Mouse (Mus musculus) c-Kit-positive CD71-positive TER-119-negative erythroid progenitor cells, embryonic 14.5 days (primary cell): ENCODE data around the gene Mdh1b.

ENCODE experiments used
- DNase-seq: peaks from one replicate; pipeline ENCODE4 v3.0.0-alpha.2; 2013; ENCODE audit warnings: low read depth

Mdh1b gene

DNA sequence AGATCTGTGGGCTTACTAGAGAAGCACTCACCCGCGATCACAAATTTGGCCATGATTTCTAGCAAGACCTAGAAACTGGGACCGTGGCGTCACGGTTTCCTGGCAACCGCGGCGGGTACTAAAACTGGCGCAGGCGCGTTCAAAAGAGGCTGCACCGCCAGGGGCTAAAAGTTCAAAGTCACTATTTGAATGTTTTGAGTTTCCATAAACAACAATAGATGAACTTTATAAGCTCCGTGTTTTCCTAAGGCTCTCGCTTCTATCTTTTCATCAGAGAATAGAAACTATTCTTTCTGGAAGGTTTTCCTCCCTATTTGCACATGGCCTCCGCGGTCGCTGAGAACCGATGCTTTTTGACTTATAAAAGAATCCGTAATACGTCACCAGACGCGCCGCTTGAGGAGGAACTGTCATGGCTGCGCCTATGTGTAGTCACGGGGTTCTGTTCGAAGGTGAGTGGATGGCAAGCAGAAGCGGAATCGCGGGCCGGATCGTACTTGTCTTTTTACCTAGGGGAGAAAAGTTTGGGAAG lies at the start of gene Mdh1b, which contains the start of gene Fastkd2:
TSS of gene Mdh1b (minus strand) at position 79 of the 532 bp plus-strand sequence.
TSS of gene Fastkd2 (plus strand) at position 375 of the 532 bp plus-strand sequence.
- peak; percentile 87 for DNase-seq

DNA sequence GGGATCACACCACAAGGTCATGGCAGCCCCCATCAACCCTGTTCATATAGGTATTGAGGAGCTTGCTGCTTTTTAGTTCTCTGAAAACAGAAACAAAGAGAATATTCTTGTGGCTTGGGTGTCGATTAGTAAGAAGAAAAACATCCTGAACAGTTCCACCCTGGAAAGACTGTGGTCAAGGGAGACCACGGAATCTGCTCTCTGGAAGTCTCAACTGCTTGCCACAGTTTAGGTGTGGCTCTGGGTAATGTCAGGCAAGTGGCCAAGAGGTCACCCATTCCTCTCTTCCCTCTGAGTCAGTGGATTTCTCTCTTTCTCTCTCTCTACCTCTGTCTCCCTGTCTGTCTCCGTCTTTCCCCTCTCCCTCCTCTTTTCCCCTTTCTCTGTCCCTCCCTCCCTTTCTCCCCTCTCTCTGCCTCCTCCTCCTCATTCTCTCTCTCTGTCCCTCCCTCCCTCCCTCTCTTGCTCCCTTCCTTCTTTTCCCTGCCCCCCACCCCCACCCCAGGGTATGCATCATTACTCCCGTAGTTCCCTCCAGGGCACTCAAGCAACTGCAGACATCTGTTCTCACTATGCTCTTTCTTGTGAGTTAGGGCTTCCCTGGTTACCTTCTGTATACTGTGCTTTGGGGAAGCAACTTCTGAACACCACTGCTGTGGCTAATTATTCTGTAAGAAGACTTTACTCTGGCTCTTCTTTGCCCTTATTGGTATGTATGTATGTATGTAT lies 46.9 kb upstream of the Mdh1b start:
- no peak for DNase-seq

DNA sequence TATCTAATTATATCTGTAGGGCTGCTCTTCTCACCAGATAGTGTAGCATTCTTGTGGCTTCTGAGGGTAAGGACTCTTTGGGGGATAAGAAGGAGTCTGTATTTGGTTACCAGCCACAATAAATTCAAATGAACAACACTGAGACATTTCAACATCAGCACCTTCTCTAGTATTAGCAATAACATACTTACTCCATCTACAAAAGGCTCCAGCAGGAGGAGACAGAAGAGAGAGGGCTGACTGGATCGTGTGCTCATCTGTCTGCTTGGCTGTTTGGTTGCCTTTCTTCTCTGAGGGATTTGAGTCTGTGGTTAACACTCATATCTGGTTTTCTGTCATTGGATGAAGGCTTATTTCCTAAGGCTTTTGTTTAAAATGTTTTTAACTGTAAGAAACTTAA lies 46.3 kb upstream of the Mdh1b start:
- no peak for DNase-seq

DNA sequence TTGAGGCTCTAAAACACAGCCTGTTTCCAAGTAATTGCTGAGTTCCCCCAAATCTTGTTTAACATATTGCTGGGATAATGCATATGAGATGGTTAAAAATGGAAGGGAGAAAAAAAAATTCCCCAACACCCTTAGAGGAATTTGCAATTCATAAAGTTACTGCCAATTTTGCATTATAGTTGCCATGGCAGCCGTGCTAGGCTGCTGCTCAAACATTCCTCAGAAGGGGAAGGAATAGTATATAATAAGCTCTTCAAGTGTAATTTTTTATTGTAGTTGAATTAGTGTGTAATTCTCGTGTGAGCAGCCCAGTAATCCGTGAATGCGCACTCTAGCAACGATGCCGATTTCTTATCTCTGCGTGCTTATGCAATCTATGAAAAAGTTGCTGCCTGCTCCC lies 40.2 kb upstream of the Mdh1b start:
- no peak for DNase-seq

DNA sequence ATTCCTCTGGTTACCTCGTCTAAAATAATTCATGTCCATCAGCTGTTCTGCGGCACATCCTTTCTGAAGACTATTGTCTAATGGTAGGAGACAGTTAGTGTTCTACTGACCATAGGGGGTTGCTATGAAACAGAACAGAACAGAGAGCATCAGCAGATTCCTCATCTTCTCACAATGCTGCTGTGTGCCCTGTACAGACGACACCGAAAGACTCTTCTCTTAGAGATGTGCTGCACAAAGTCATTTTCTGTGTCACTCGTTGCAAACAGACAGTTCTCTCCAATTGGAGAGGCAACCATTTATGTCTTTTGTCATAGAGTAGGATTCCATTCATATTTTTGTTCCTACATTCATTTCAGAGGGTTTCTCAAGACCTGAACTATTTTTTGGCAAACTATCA lies 39.0 kb upstream of the Mdh1b start, which contains the start of gene 4933402D24Rik:
TSS of gene 4933402D24Rik (minus strand) at position 101 of the 400 bp plus-strand sequence.
- no peak for DNase-seq

DNA sequence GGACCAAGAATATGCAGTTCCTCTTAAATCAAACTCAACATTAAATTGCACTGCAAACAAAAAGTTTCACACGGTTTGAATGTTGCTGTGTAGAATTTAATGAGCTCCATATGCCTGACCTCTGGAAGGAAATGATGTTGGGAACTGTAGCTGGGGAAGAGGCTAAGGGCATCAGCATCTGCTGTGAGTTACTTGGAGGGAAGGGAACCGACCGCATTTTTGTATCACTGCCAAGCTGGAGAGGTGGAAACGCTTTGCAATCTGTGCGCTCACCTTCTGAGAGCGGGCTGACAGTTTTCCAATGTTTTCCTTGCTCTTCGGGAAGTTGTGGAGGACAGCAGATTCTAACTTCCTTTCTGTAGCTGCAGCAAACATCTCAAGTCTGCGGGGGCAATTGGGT lies 38.0 kb upstream of the Mdh1b start:
- DNase-seq = no peak

DNA sequence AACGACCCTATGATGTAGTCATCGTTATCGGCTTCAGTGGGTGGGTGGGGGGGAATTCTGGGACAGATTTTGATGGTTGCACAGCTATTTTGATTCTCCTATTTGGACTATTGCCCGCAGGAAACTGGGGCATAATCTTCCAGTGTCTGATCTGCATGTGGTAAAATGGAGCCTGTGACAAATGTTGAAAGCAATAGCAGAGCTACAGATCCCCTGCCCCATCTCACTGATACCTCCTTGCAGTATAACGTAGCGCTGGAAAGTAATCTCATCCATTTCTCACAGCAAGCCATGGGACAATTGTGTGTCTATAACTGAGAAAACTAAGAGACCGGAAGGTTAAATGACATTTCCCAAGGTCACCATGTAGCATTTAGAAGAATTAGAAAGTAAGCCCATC lies 34.3 kb upstream of the Mdh1b start:
- DNase-seq = no peak

DNA sequence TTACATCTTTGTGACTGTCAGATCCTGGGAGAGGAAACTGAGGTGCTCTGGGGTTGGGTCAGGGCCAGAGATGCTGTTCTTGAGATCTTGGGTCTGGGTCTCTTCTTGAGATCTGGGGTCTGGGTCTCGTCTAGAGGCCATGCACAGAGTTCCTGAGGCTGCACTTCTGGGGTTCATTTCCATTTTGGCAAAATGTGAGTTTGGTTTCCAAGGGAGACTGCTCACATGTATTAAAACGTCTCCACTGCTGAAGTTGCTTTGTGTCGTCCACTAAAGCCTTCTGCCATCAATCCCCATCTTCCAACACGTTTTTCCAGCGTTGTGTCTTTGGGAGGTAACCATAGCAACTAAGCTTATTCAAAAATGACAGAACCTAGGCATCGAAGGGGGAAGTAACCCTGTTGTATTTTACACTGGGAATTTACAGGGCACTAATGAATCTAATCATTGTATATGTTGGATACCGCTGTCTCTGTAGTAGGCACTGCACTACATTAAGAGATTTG lies 33.8 kb upstream of the Mdh1b start:
- no peak for DNase-seq

DNA sequence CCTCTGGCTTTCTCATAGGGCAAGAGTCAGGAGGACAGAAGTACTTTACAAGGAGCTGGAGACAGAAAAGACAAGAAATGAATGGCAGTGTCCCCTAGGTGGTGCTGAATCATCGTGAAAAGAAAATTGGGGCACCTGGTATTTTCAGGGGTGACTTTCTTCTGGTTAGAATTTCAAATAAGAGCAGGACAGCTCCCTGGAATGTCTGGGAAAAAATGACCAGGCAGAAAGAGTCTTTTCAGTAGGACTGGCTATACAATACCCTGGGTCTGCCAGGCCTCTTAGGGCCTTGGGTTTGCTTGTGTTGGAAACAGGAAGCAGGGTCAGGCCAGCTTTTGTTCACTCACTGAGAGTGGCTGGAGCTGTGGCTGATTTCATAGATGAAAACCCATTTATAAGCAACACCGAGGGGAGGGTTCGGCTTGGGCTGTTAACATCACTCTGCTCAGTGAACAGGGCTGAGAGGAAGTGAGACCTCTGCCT lies 33.1 kb upstream of the Mdh1b start:
- no peak for DNase-seq

DNA sequence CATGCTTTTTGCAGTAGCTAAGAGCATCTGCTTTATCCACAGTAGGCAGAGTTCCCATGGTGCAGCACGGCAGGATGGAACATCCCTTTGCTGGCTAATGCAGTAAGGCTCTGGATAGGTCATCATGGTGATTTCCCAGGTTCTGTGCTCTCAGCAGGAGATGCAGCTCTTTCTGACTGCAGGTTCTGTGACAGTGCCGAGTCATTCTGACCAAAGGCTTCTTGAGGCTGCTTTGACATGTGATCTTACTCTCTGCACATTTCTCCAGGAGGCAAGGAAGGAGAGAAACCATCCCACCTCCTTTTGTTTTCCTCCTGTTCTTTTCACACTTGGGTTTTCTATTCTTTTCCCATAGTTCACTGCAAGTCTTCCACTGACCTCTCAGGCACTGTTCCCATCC lies 25.9 kb upstream of the Mdh1b start:
- DNase-seq = no peak

DNA sequence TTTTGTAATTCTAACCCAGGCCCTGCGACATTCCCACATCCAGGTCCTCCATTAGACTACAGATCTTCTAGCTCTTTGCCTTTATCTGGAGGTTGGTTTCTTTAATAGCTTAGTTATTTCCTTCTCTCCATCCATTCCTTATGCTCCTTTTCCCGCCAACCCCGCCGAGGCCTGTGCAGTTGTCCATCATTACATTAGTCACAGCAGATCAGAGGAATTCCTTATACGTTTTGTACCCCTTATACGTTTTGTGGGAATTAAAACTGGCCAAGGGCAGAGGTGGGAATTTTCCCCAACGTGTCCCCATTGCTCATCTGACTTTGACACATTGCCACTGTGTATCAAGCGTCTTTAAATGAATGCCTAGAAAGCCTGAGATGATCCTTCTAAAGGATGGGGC lies 322 bp downstream of the Mdh1b start:
- no peak for DNase-seq

DNA sequence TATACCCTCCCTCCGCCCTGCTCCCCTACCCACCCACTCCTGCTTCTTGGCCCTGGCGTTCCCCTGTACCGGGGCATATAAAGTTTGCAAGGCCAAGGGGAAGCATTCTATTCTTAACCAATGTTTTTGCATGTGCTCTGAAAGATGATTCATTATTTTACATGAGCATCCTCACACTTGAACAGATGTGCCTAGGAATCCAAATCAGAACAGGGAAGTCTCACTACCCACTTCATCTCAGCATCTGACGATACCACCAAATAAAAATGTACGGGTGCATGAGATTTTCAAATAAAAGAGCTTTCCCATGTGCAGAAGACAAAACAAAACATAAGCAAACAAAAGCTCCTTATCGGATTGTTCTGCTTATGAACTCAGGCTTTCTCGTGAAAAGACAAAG lies 10.0 kb downstream of the Mdh1b start:
- no peak for DNase-seq

DNA sequence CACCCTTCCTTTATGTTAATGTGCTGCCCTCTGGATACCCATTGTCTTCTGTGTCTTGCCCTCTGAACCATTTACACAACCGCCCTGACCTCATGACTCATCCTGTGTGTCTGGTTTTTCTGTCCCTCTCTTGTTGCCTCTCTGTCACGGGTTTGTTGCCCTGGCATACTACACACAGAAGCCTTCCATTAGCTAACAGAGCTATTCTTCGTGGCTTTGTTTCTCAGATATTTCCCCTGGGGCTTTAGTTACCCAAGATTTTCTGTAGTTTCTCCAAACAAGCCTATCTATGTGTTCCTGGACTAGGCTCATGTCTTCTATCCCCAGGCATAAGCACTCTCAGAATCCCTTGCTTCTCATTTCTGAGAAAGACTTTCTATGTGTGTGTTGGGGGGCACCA lies 21.2 kb downstream of the Mdh1b start:
- DNase-seq = no peak

DNA sequence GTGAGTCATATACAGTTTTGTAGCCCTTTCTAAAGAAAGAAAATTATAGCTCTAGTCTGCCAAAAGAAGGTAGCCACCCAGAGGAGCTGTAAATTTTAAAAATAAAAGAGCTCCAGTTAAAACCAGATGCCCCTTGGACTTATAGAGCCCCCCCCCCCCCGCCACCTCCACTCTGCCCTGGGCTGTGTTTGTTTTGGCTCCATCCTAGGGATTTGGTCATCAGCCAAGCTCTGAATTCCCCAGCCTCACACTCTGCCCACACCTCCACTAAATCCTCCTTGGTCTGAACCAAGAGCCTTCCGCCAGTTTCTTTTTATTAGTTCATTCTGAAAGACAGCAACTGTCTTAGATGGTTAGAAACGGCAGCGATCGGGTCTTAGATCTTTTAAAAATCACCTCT lies 24.4 kb downstream of the Mdh1b start:
- DNase-seq = no peak

DNA sequence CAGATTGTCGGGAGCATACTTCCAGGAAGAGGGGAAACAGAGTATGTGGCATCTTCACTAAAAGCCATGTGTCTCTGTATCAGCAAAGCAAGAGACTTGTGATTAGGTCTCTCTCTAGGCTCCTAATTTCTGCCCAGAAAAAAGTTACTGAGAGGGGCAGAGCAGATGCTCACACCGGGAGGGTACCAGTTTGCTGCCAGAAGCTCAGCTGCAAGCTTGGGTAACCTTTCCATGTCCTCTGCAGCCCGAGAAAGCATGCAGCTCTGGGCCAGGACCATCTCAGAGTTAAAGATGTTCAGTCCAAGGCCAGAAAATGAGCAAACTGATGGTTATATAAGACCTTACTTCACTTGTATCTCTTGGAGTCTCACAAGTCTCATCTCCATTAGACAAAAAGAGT lies 33.3 kb downstream of the Mdh1b start:
- no peak for DNase-seq

DNA sequence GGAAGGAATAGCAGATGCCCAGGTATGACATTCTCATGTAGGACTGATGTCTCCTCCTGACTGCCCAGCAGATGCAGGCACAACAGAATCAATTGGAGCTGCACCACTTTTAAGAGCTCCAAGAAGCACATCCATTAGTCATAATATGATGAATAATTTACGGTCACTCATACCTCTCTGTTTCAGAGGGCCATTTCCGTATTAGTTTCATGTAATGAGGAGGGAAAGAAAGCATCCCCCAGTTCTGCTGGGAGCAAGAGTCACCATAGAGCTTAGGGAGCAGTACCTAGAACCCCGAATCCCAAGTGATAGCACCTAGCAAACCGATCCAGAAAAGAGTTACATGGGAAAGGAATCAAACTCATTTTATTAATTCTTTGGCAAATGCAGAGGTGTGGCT lies 43.3 kb downstream of the Mdh1b start, which contains the start of gene Dytn:
TSS of gene Dytn (minus strand) at position 101 of the 400 bp plus-strand sequence.
- DNase-seq = no peak

DNA sequence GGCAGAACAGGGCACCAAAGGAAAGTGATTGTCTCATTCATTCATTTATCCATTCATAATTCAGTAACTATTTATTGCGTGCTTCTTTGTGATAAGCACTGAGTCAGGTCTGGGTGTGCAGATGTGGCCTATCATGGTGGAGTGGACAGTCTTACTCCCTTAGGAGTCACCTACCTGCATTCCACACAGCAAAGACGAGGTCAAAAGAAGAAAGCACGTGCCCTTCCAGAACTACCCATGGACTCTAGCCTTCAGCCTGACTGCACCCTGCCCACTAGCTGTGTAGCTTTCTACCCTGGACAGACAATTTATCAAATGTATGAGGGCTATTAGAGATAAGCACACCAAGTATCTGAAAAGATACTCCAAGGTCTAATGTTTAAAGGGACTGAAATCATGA lies 54.1 kb downstream of the Mdh1b start:
- no peak for DNase-seq

DNA sequence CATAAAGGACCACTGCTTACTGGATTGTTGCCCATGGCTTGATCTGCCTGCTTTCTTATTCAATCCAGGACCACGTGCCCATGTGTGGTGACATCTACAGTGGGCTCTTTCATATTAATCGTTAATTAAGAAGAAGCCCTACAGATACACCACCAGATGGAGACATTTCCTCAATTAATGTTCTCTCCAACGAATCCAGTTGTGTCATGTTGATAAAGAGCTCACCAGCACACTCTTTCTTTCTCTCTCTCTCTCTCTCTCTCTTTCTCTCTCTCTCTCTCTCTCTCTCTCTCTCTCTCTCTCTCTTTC lies 61.3 kb downstream of the Mdh1b start:
- peak; percentile 27 for DNase-seq

DNA sequence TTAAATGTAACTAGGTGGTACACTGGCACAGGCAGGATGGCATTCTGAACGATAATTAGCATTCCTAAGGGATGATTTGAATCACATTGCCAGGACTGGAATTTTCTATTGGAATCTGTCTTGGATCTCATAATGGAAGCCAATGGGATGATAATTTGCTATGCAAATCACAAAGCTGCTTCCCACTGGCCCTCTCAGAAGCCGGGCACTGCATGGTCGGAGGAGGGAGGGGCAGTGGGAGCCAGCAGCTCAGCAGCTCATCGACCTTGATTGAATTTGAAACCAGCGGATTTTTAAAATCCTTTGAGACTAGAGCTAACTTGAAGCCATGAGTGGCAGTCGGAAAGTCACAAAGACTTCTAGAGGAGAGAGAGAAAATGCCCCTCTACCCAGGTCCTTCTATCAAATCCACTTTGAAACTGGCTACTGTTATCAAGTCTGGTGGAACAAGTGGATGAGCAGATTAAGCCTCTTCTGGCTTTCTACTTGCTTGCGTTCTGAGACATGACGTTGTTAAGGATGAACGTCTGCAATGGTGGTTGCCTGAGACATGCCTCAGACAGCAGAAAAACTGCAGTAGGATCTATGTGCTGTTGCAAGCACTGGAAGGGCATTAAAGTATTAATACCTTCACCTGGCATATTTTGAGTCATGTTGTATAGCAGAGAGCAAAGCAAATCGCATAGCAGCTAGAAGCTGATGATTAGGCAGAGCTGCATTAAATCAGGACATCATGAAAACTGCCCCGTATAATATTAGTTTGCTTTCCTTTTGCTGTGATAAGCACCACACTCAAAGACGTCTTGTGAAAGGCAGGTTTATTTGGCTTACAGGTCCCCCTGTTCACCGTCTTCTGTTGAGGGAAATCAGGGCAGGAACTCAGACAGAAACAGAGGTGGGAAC lies 61.9 kb downstream of the Mdh1b start:
- no peak for DNase-seq

DNA sequence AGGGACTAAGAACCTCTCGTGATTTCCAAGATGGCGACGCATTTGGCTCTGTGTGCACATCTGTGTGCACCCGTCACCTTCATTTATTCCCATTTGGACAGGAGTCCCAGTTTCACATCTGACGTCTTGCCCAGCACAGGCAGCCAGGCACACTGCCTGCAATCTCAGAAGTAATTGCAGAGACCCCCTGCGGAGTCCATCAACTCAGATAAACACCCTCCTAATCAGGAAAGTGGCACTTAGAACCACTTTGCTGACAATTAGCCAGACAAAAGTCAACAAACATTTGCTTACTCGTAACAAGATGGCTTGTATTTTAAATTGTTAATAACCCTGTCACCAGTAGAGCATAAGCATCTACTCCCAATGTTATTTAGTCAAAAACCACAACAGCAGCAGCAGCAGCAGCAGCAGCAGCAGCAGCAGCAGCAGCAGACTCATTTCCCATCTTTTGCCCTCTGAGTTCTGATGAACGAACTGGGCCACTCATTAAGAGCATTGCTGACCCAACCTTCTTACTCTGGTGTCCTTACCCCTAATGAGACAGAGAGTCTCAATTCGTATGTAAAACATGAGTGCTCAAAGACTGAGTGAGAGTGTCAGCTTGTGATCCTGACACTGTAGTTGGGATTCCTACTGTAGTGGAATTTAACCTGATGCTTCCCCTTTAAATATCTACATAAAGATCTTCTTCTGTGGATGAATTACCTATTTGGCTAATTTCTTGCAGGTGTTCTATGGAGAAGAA lies 62.7 kb downstream of the Mdh1b start:
- DNase-seq = no peak

DNA sequence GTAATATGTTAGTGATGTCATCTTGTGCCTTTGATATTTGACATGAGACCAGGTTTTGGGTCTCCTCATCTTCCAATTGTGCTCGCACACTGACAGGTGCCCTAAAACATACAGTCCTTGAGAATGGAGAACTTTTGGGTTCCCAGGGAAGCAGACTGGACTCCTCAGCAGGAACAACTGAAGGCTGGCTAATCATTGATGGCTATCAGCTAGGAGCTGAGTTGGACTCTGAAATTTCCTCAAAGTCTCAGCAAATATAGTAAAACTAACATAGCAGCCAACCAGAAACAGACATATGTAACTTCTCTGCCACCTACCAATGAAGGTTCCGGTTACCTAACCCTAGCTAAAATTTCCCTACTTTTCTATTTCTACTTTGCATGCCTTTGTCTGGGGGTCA lies 64.0 kb downstream of the Mdh1b start:
- no peak for DNase-seq

DNA sequence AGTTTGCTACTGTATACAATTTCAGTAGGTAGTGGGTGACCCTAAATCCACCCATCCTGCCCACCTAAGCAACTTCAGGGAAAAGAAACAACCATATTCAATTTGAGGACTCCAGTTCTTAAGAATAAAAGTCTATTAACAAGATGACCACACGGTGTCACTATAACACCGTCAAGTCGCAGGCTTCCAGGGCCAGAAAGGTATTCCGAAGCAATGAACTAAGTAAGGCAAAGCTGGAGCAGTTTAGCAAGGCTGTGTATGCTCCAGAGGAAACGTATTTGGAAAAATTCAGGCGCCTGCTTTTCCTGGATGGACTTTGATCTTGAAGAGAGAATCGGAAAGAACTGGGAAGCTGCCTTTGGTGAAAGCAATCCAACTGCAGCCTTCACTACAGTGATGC lies 70.5 kb downstream of the Mdh1b start:
- peak; percentile 34 for DNase-seq
